Mouse (Mus musculus): ENCODE measurements around the gene Olfr259. TPM values are rescaled to one million over a fixed set of nuclear protein-coding genes. Genes with fewer than 3 reads are reported as not detected.

The Olfr259 gene
- not detected in 2 replicates for polyA plus RNA-seq (2014; fragmentation: Nextera tagmentation; extraction: Ambion mirVana)

GRCm38 (mm10) chr2:87114467-87114866 is at the start of gene Olfr259:
Gene Olfr259, minus strand, starts transcription at chr2:87114567.
- TF ChIP-seq CTCF (IDR thresholded peaks at IDR 0.05; ENCODE audit: low read depth): no peak
- Histone ChIP-seq H3K4me2 (no peak within 1 kb of the TSS), H3K27me3 (ENCODE audit: insufficient read depth, low read length) (no peaks in the 10 kb centered on the region), H3K36me3 (ENCODE audit: insufficient read depth) (no peaks in the 10 kb centered on the region), H3K4me3 (ENCODE audit: low read depth, low read length) (no peak within 1 kb of the TSS), H3K9me3 (ENCODE audit: low read depth, low read length) (no peaks in the 10 kb centered on the region), H3K27ac (ENCODE audit: low read depth) (no peak within 1 kb of the TSS), H3K4me1 (ENCODE audit: insufficient read depth) (no peaks in the 10 kb centered on the region), H3K9ac (no peak within 1 kb of the TSS)
- ATAC-seq (ENCODE audit: insufficient read depth) (no peak), DNase-seq (no peak)

GRCm38 (mm10) chr2:87152524-87152923 is 38.2 kb upstream of the Olfr259 start, which contains the start of gene Olfr1111:
Gene Olfr1111, minus strand, starts transcription at chr2:87152624.
- H3K4me2 ChIP-seq: no peak within 1 kb of the TSS

GRCm38 (mm10) chr2:87140200-87140599 is 25.8 kb upstream of the Olfr259 start, which contains the start of gene Olfr1110:
Gene Olfr1110, minus strand, starts transcription at chr2:87140300.
- ATAC-seq (ENCODE audit: insufficient read depth) (no peak), DNase-seq (no peak)
- Histone ChIP-seq H3K36me3 (ENCODE audit: insufficient read depth) (no peaks in the 10 kb centered on the region), H3K4me3 (ENCODE audit: low read depth, low read length) (no peak within 1 kb of the TSS), H3K4me1 (ENCODE audit: insufficient read depth) (no peaks in the 10 kb centered on the region), H3K9ac (no peak within 1 kb of the TSS), H3K27me3 (ENCODE audit: insufficient read depth, low read length) (no peaks in the 10 kb centered on the region), H3K27ac (ENCODE audit: low read depth) (no peak within 1 kb of the TSS), H3K4me2 (no peak within 1 kb of the TSS), H3K9me3 (ENCODE audit: low read depth, low read length) (no peaks in the 10 kb centered on the region)
- TF ChIP-seq CTCF (IDR thresholded peaks at IDR 0.05; ENCODE audit: low read depth): no peak
- 77% methylated on average over 1 of the region's 1 CpGs for WGBS

More at GRCm38 (mm10) chr2:87152524-87152923, 38.2 kb upstream of the Olfr259 start, which contains the start of gene Olfr1111:
- Histone ChIP-seq H3K27ac (ENCODE audit: low read depth) (no peak within 1 kb of the TSS), H3K9ac (no peak within 1 kb of the TSS), H3K9me3 (ENCODE audit: low read depth, low read length) (no peaks in the 10 kb centered on the region), H3K27me3 (ENCODE audit: insufficient read depth, low read length) (no peaks in the 10 kb centered on the region), H3K4me1 (ENCODE audit: insufficient read depth) (no peaks in the 10 kb centered on the region), H3K4me3 (ENCODE audit: low read depth, low read length) (no peak within 1 kb of the TSS), H3K36me3 (ENCODE audit: insufficient read depth) (no peaks in the 10 kb centered on the region)
- TF ChIP-seq CTCF (IDR thresholded peaks at IDR 0.05; ENCODE audit: low read depth): no peak
- DNase-seq (no peak), ATAC-seq (ENCODE audit: insufficient read depth) (no peak)

- no peaks in the 10 kb centered on the region for H3K27me3 ChIP-seq (ENCODE audit: insufficient read depth, low read length)
- H3K4me2 ChIP-seq: no peak within 1 kb of the TSS
- H3K9ac ChIP-seq: no peak within 1 kb of the TSS
- no peaks in the 10 kb centered on the region for H3K36me3 ChIP-seq (ENCODE audit: insufficient read depth)
- H3K9me3 ChIP-seq (ENCODE audit: low read depth, low read length): no peaks in the 10 kb centered on the region
- no peak within 1 kb of the TSS for H3K4me3 ChIP-seq (ENCODE audit: low read depth, low read length)
- ATAC-seq (ENCODE audit: insufficient read depth): no peak
- H3K27ac ChIP-seq (ENCODE audit: low read depth): no peak within 1 kb of the TSS
- no peak for DNase-seq
- no peaks in the 10 kb centered on the region for H3K4me1 ChIP-seq (ENCODE audit: insufficient read depth)
- no peak for TF ChIP-seq CTCF (IDR thresholded peaks at IDR 0.05; ENCODE audit: low read depth)
- WGBS: 84% methylated on average over 1 of the region's 1 CpGs
Measured at GRCm38 (mm10) chr2:87095908-87096307, 18.5 kb downstream of the Olfr259 start, which contains the start of gene Olfr1109. Gene Olfr1109, minus strand, starts transcription at chr2:87096008.

GRCm38 (mm10) chr2:87075717-87076116 is 38.6 kb downstream of the Olfr259 start, which contains the start of gene Olfr1107:
Gene Olfr1107, minus strand, starts transcription at chr2:87075817.
- 76% methylated on average over 1 of the region's 1 CpGs for WGBS
- Histone ChIP-seq H3K4me1 (ENCODE audit: insufficient read depth) (no peaks in the 10 kb centered on the region), H3K4me2 (no peak within 1 kb of the TSS), H3K9ac (no peak within 1 kb of the TSS), H3K27me3 (ENCODE audit: insufficient read depth, low read length) (no peaks in the 10 kb centered on the region), H3K4me3 (ENCODE audit: low read depth, low read length) (no peak within 1 kb of the TSS), H3K27ac (ENCODE audit: low read depth) (no peak within 1 kb of the TSS), H3K36me3 (ENCODE audit: insufficient read depth) (no peaks in the 10 kb centered on the region), H3K9me3 (ENCODE audit: low read depth, low read length) (no peaks in the 10 kb centered on the region)
- no peak for DNase-seq
- no peak for ATAC-seq (ENCODE audit: insufficient read depth)
- TF ChIP-seq CTCF (IDR thresholded peaks at IDR 0.05; ENCODE audit: low read depth): no peak

Other genes with a start within 250 kb of the Olfr259 start
- not detected in 2 replicates for gene Gm13723, start 239.8 kb downstream of the Olfr259 start, polyA plus RNA-seq (2014; fragmentation: Nextera tagmentation; extraction: Ambion mirVana)
- gene Olfr1097, start 222.4 kb downstream of the Olfr259 start, polyA plus RNA-seq (2014; fragmentation: Nextera tagmentation; extraction: Ambion mirVana): not detected in 2 replicates
- gene Olfr1098, start 190.0 kb downstream of the Olfr259 start, polyA plus RNA-seq (2014; fragmentation: Nextera tagmentation; extraction: Ambion mirVana): not detected in 2 replicates
- gene Olfr1099, start 153.9 kb downstream of the Olfr259 start, polyA plus RNA-seq (2014; fragmentation: Nextera tagmentation; extraction: Ambion mirVana): not detected in 2 replicates
- not detected in 2 replicates for gene Olfr1100, start 134.6 kb downstream of the Olfr259 start, polyA plus RNA-seq (2014; fragmentation: Nextera tagmentation; extraction: Ambion mirVana)
- not detected in 2 replicates for gene Olfr1101, start 123.3 kb downstream of the Olfr259 start, polyA plus RNA-seq (2014; fragmentation: Nextera tagmentation; extraction: Ambion mirVana)
- gene Olfr1102, start 116.2 kb downstream of the Olfr259 start, polyA plus RNA-seq (2014; fragmentation: Nextera tagmentation; extraction: Ambion mirVana): not detected in 2 replicates
- gene Olfr1104, start 87.5 kb downstream of the Olfr259 start, polyA plus RNA-seq (2014; fragmentation: Nextera tagmentation; extraction: Ambion mirVana): not detected in 2 replicates
- gene Olfr1105, start 78.0 kb downstream of the Olfr259 start, polyA plus RNA-seq (2014; fragmentation: Nextera tagmentation; extraction: Ambion mirVana): not detected in 2 replicates
- not detected in 2 replicates for gene Olfr1106, start 62.3 kb downstream of the Olfr259 start, polyA plus RNA-seq (2014; fragmentation: Nextera tagmentation; extraction: Ambion mirVana)
- gene Olfr1107, start 38.8 kb downstream of the Olfr259 start, polyA plus RNA-seq (2014; fragmentation: Nextera tagmentation; extraction: Ambion mirVana): not detected in 2 replicates
- not detected in 2 replicates for gene Olfr1109, start 18.6 kb downstream of the Olfr259 start, polyA plus RNA-seq (2014; fragmentation: Nextera tagmentation; extraction: Ambion mirVana)
- gene Olfr1110, start 25.7 kb upstream of the Olfr259 start, polyA plus RNA-seq (2014; fragmentation: Nextera tagmentation; extraction: Ambion mirVana): not detected in 2 replicates
- not detected in 2 replicates for gene Olfr1111, start 38.1 kb upstream of the Olfr259 start, polyA plus RNA-seq (2014; fragmentation: Nextera tagmentation; extraction: Ambion mirVana)
- not detected in 2 replicates for gene Olfr1112, start 73.2 kb upstream of the Olfr259 start, polyA plus RNA-seq (2014; fragmentation: Nextera tagmentation; extraction: Ambion mirVana)
- gene Olfr1113, start 94.4 kb upstream of the Olfr259 start, polyA plus RNA-seq (2014; fragmentation: Nextera tagmentation; extraction: Ambion mirVana): not detected in 2 replicates
- not detected in 2 replicates for gene Olfr1115, start 133.4 kb upstream of the Olfr259 start, polyA plus RNA-seq (2014; fragmentation: Nextera tagmentation; extraction: Ambion mirVana)
- not detected in 2 replicates for gene Olfr1116, start 153.0 kb upstream of the Olfr259 start, polyA plus RNA-seq (2014; fragmentation: Nextera tagmentation; extraction: Ambion mirVana)
- not detected in 2 replicates for gene Olfr1118, start 193.0 kb upstream of the Olfr259 start, polyA plus RNA-seq (2014; fragmentation: Nextera tagmentation; extraction: Ambion mirVana)
- not detected in 2 replicates for gene Olfr1120, start 240.2 kb upstream of the Olfr259 start, polyA plus RNA-seq (2014; fragmentation: Nextera tagmentation; extraction: Ambion mirVana)

Data from lung, embryonic 14.5 days (tissue).